Mouse (Mus musculus) embryonic facial prominence, embryonic 13.5 days (tissue): ENCODE measurements around the gene Prmt9. TPM values are rescaled to one million over a fixed set of nuclear protein-coding genes. Genes with fewer than 3 reads are reported as not detected.

ENCODE experiments used
- ATAC-seq: fragments of 200-750 bp; cut with Nextera tagmentation; 2 replicates; pipeline ENCODE4 v1.8.0; 2017; ENCODE audit warnings: low read depth; ENCODE audit not compliant: insufficient number of reproducible peaks, insufficient read depth, low FRiP score, low TSS enrichment
- H3K27ac ChIP-seq: fragments of 300-500 bp; sonication (generic); 2 replicates; pipeline ENCODE4 v1.5.1; 2015; ENCODE audit warnings: moderate library complexity, mild to moderate bottlenecking, inconsistent platforms
- H3K27me3 ChIP-seq: fragments of 300-500 bp; sonication (generic); 2 replicates; pipeline ENCODE4 v1.6.1; 2015; ENCODE audit warnings: mild to moderate bottlenecking, inconsistent platforms
- H3K36me3 ChIP-seq: fragments of 300-500 bp; sonication (generic); 2 replicates; pipeline ENCODE4 v1.6.1; 2015; ENCODE audit warnings: mild to moderate bottlenecking, inconsistent platforms
- H3K4me1 ChIP-seq: fragments of 300-500 bp; sonication (generic); 2 replicates; pipeline ENCODE4 v1.6.1; 2015; ENCODE audit warnings: inconsistent platforms
- H3K4me2 ChIP-seq: fragments of 300-500 bp; sonication (generic); 2 replicates; pipeline ENCODE4 v1.6.1; 2015; ENCODE audit warnings: moderate library complexity, mild to moderate bottlenecking, inconsistent platforms
- H3K4me3 ChIP-seq: fragments of 300-500 bp; sonication (generic); 2 replicates; pipeline ENCODE4 v1.5.1; 2015; ENCODE audit warnings: mild to moderate bottlenecking, inconsistent platforms
- H3K9ac ChIP-seq: fragments of 300-500 bp; sonication (generic); 2 replicates; pipeline ENCODE4 v1.6.1; 2015; ENCODE audit warnings: mild to moderate bottlenecking, inconsistent platforms
- H3K9me3 ChIP-seq: fragments of 300-500 bp; sonication (generic); 2 replicates; pipeline ENCODE4 v1.6.1; 2016; ENCODE audit warnings: inconsistent platforms
- WGBS: fragments of 180-500 bp; shearing (Covaris S2); methylation state at CpG from one replicate; pipeline ENCODE4 v1.1.7; 2015; ENCODE audit warnings: mixed read lengths; 5-methylcytosine and 5-hydroxymethylcytosine counted together
- polyA plus RNA-seq: library from polyadenylated mRNA; unstranded; fragments of >200 nt; fragmentation: Nextera tagmentation; extraction: Ambion mirVana; gene quantifications from 2 replicates; pipeline ENCODE4 v1.2.1, GENCODE M21; 2015

Prmt9 gene
- 22.9 and 24.0 TPM in 2 replicates for polyA plus RNA-seq

DNA sequence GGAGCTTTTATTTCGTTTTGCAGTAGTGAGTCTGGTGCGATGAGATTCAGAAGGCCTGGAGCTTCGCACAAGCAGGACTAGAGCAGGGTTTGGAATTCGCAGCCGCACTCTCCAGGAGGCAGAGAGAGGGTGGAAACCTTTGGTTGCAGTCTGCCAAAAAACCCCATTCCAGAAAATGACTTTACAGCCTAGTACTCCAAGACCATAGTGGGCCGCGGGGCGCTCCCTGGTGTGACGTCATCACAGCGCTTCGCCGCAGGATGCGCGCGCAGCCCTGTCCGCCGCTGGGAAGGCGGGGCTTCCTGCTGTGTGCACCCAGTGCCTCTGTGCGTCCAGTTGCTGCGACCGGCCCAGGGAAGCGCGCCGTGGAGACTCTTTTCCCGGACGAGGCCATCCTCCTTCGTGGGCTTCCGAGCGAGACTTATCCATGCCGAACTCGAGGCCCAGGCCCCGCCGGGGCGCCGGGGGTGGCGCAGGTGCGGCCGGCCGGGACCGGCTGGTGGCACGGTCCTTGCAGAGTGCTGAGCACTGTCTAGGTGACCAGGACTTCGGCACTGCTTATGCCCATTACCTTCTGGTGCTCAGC is at the start of gene Prmt9:
TSS of gene Prmt9 (plus strand) at position 277 of the 586 bp plus-strand sequence.
- Histone ChIP-seq H3K4me2 (peak within 1 kb of the TSS; percentile 67), H3K36me3 (peaks cover 25% of the 10 kb centered on the region), H3K9me3 (0 out of 2 replicates have a peak, but pooled peaks cover 6% of the 10 kb centered on the region), H3K27me3 (no peaks in the 10 kb centered on the region), H3K9ac (peak within 1 kb of the TSS; percentile 94), H3K27ac (peak within 1 kb of the TSS; percentile 90), H3K4me1 (peaks cover 12% of the 10 kb centered on the region), H3K4me3 (peak within 1 kb of the TSS; percentile 83)
- 3% methylated on average over 42 of the region's 42 CpGs for WGBS
- ATAC-seq = peak; percentile 93

GRCm38 (mm10) chr8:77500264-77500663 is 48.9 kb upstream of the Prmt9 start:
- no peak overlapping the region for H3K9ac ChIP-seq
- no peak for ATAC-seq
- H3K4me2 ChIP-seq = no peak overlapping the region
- H3K4me3 ChIP-seq = no peak overlapping the region
- no peak overlapping the region for H3K27ac ChIP-seq
- H3K27me3 ChIP-seq = no peaks in the 10 kb centered on the region
- 94% methylated on average over 3 of the region's 3 CpGs for WGBS
- H3K4me1 ChIP-seq = peaks cover 26% of the 10 kb centered on the region
- no peaks in the 10 kb centered on the region for H3K36me3 ChIP-seq
- 0 out of 2 replicates have a peak, but pooled peaks cover 7% of the 10 kb centered on the region for H3K9me3 ChIP-seq

DNA sequence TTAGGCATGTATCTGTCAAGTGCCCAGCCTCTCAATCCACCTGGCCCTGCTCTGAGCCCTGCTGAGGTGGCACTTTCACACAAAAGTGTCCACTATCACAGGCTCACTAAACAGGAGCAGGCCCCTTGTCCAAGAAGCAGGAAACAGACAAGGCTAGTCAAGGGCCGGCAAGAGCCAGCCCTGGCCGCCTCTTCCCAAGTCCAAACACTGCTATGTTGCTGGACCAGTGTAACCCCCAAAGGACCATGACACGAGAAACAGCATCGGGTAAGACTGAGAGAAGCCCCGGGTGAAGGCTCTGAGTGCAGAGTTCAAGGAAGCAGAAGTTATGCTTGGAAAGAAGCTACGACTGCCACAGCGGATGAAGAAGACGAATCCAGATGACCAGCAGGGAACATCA is 48.1 kb upstream of the Prmt9 start:
- peaks cover 25% of the 10 kb centered on the region for H3K4me1 ChIP-seq
- no peaks in the 10 kb centered on the region for H3K36me3 ChIP-seq
- no peak overlapping the region for H3K27ac ChIP-seq
- ATAC-seq = no peak
- H3K9ac ChIP-seq = no peak overlapping the region
- H3K4me3 ChIP-seq = no peak overlapping the region
- no peaks in the 10 kb centered on the region for H3K27me3 ChIP-seq
- 0 out of 2 replicates have a peak, but pooled peaks cover 7% of the 10 kb centered on the region for H3K9me3 ChIP-seq
- 84% methylated on average over 8 of the region's 8 CpGs for WGBS
- no peak overlapping the region for H3K4me2 ChIP-seq

GRCm38 (mm10) chr8:77502547-77502946 is 46.6 kb upstream of the Prmt9 start:
- no peak overlapping the region for H3K4me2 ChIP-seq
- H3K4me3 ChIP-seq = no peak overlapping the region
- H3K36me3 ChIP-seq = no peaks in the 10 kb centered on the region
- H3K27ac ChIP-seq = peak overlapping the region; percentile 44; the same call in 1 of the 2 replicates
- H3K4me1 ChIP-seq = peaks cover 22% of the 10 kb centered on the region
- 0 out of 2 replicates have a peak, but pooled peaks cover 7% of the 10 kb centered on the region for H3K9me3 ChIP-seq
- WGBS = 74% methylated on average over 6 of the region's 6 CpGs
- ATAC-seq = no peak
- H3K9ac ChIP-seq = no peak overlapping the region
- no peaks in the 10 kb centered on the region for H3K27me3 ChIP-seq

DNA sequence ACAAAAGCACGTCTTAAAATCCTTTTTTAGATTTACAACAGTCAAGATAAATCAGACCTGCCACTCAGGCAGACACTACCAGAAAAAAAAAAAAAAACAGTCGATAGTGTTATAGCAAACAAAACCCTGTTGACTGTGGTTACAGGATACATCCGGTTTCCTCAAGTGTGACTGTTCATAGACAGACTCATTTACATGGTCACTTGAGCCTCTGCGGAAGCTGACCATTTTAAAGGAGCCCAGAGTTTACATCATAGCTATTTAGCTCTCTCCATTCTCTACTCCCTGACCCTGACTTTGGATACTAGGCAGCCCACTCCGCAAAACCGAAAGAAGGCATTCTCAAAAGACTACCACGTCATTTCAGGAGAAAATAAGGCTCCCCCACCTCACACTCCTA is 42.7 kb upstream of the Prmt9 start:
- no peak overlapping the region for H3K4me2 ChIP-seq
- no peaks in the 10 kb centered on the region for H3K27me3 ChIP-seq

GRCm38 (mm10) chr8:77507510-77508035 is 41.6 kb upstream of the Prmt9 start:
- 81% methylated on average over 10 of the region's 10 CpGs for WGBS
- no peak overlapping the region for H3K27ac ChIP-seq
- H3K4me1 ChIP-seq = peaks cover 24% of the 10 kb centered on the region
- no peak overlapping the region for H3K4me2 ChIP-seq
- ATAC-seq = no peak
- H3K9me3 ChIP-seq = no peaks in the 10 kb centered on the region
- H3K4me3 ChIP-seq = no peak overlapping the region
- no peak overlapping the region for H3K9ac ChIP-seq
- no peaks in the 10 kb centered on the region for H3K36me3 ChIP-seq
- H3K27me3 ChIP-seq = no peaks in the 10 kb centered on the region

More for the DNA sequence above, 42.7 kb upstream of the Prmt9 start:
- Histone ChIP-seq H3K9me3 (no peaks in the 10 kb centered on the region), H3K9ac (no peak overlapping the region), H3K27ac (no peak overlapping the region), H3K36me3 (no peaks in the 10 kb centered on the region), H3K4me1 (peaks cover 22% of the 10 kb centered on the region), H3K4me3 (no peak overlapping the region)
- ATAC-seq = no peak
- WGBS = 84% methylated on average over 7 of the region's 7 CpGs

DNA sequence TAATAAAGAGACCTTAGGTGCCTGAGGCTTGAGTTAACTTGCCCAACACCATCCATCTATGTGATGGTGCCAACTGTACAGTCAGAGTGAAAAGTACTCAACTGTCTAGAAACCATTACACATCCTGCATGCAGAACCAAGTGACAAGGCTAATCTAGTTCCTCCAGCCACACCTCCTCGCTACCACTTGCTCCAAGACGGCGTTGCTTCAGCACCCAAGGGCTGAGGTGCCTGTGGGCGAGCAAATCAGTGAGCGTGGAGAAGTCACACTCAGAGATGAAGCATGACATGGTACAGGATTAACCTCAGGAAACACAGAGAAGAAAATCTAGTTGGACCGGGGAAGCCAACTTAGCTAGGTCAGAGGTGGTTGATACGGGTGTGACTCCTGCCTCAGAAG is 40.2 kb upstream of the Prmt9 start:
- H3K4me3 ChIP-seq = no peak overlapping the region
- H3K27me3 ChIP-seq = no peaks in the 10 kb centered on the region
- no peak overlapping the region for H3K9ac ChIP-seq
- ATAC-seq = no peak
- no peak overlapping the region for H3K4me2 ChIP-seq
- no peaks in the 10 kb centered on the region for H3K9me3 ChIP-seq
- no peaks in the 10 kb centered on the region for H3K36me3 ChIP-seq
- no peak overlapping the region for H3K27ac ChIP-seq
- WGBS = 85% methylated on average over 7 of the region's 7 CpGs
- peaks cover 28% of the 10 kb centered on the region for H3K4me1 ChIP-seq

GRCm38 (mm10) chr8:77510426-77510825 is 38.8 kb upstream of the Prmt9 start:
- 88% methylated on average over 3 of the region's 3 CpGs for WGBS
- peaks cover 38% of the 10 kb centered on the region for H3K4me1 ChIP-seq

GRCm38 (mm10) chr8:77511750-77512493 is 37.3 kb upstream of the Prmt9 start:
- H3K27ac ChIP-seq = no peak overlapping the region
- peaks cover 53% of the 10 kb centered on the region for H3K4me1 ChIP-seq
- H3K9ac ChIP-seq = no peak overlapping the region
- H3K4me2 ChIP-seq = no peak overlapping the region
- H3K9me3 ChIP-seq = no peaks in the 10 kb centered on the region
- H3K4me3 ChIP-seq = no peak overlapping the region
- no peaks in the 10 kb centered on the region for H3K36me3 ChIP-seq
- 44% methylated on average over 13 of the region's 13 CpGs for WGBS
- H3K27me3 ChIP-seq = no peaks in the 10 kb centered on the region
- no peak for ATAC-seq

More at GRCm38 (mm10) chr8:77510426-77510825, 38.8 kb upstream of the Prmt9 start:
- H3K27me3 ChIP-seq = no peaks in the 10 kb centered on the region
- H3K4me3 ChIP-seq = no peak overlapping the region
- no peak overlapping the region for H3K27ac ChIP-seq
- no peak overlapping the region for H3K9ac ChIP-seq
- H3K4me2 ChIP-seq = no peak overlapping the region
- no peak for ATAC-seq
- no peaks in the 10 kb centered on the region for H3K9me3 ChIP-seq
- no peaks in the 10 kb centered on the region for H3K36me3 ChIP-seq

DNA sequence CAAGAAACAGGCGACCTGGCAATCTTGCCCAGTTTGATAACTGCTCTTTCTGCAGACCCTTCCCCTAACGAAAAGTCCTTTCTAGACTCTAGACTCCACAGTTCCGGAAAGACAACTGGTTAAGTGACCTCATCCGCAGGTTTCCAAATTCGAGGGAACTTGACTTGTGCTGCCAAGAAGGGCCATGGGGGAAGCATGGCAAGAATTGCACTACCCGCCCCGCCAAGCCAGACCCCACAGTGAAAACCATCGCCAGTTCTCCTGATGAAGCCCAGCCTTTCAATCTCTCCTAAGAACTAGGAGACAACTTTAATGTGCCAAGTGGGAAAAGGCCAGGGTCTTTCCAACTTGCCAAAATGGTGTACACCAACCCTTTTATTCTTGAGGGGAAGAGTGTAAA is 34.0 kb upstream of the Prmt9 start:
- ATAC-seq = no peak
- Histone ChIP-seq H3K27me3 (no peaks in the 10 kb centered on the region), H3K4me2 (no peak overlapping the region), H3K9ac (no peak overlapping the region), H3K9me3 (no peaks in the 10 kb centered on the region), H3K4me3 (no peak overlapping the region), H3K4me1 (peaks cover 62% of the 10 kb centered on the region), H3K36me3 (no peaks in the 10 kb centered on the region), H3K27ac (no peak overlapping the region)
- 92% methylated on average over 8 of the region's 8 CpGs for WGBS

DNA sequence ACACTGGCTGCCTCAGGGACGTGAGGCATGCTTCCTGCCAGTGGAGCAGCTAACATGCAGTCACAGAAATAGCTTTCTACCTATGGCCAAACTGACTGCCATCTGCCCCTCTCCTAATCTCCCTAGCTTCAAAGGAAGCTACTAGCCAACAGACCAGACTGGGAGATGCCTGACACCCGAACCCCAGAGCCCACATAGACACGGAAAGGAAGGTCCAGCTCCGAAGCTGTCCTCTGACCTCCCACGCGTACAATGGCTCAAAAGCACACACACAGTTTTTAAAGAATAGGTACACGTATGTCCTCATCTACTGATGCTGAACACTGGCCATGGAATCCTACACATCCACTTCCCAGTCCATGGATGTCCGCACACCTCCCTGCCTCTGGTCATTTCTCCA is 33.4 kb upstream of the Prmt9 start:
- no peaks in the 10 kb centered on the region for H3K9me3 ChIP-seq
- H3K27ac ChIP-seq = no peak overlapping the region
- 64% methylated on average over 8 of the region's 8 CpGs for WGBS
- H3K4me2 ChIP-seq = peak overlapping the region; percentile 87
- H3K36me3 ChIP-seq = no peaks in the 10 kb centered on the region
- 0 out of 2 replicates have a peak overlapping the region, but pooled peaks have one; percentile 87 for H3K9ac ChIP-seq
- peaks cover 59% of the 10 kb centered on the region for H3K4me1 ChIP-seq
- no peak for ATAC-seq
- H3K4me3 ChIP-seq = peak overlapping the region; percentile 77
- no peaks in the 10 kb centered on the region for H3K27me3 ChIP-seq

DNA sequence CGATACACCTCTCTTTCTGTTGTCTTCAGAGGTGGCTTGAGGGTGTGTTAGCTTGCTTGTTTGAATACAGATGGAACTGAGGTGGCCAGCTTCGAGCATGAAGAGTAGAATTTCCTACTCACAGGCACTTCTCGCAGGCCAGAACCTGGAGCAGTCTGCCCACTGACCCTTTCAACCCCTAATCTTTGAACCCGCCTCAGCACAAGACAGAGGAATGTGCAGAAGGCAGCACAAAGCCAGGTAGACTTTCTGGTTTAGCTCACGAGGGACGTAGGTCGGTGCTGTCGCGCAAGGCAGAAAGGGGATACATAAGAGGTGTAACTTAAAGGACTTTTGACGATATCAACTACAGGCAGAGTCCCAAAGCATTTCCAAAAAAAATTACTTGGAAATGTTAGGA is 32.4 kb upstream of the Prmt9 start:
- H3K4me1 ChIP-seq = peaks cover 57% of the 10 kb centered on the region
- 3% methylated on average over 10 of the region's 10 CpGs for WGBS
- peak overlapping the region; percentile 77 for H3K4me3 ChIP-seq
- no peaks in the 10 kb centered on the region for H3K27me3 ChIP-seq
- H3K9ac ChIP-seq = peak overlapping the region; percentile 87
- ATAC-seq = no peak
- peak overlapping the region; percentile 87 for H3K4me2 ChIP-seq
- no peaks in the 10 kb centered on the region for H3K36me3 ChIP-seq
- no peaks in the 10 kb centered on the region for H3K9me3 ChIP-seq
- peak overlapping the region; percentile 88 for H3K27ac ChIP-seq
